Mouse (Mus musculus): ENCODE data around the gene Btbd11.

Gene Btbd11

DNA sequence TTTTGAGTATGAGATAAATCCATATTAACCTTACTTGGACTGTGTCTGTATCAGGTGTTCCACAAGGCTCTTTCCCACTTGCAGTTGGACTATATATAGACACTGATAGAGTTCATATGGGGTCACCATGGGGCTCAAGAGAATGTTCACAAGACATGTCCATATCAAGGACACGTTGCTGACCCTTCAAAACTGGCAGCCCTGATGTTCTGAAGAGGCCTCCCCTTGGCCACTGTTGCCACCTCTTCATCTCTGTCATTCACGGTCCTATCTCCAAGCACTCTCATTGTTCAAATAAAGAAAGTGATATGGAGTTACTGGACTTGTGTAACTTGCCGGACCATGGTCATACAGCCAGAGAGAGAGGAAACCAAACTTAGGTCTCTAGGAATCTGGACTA lies 56.8 kb downstream of the Btbd11 start:
- Histone ChIP-seq H3K4me3 (replicated peaks; ENCODE audit: low read length) (no peak overlapping the region), H3K27me3 (ENCODE audit: insufficient read depth, low read length) (peaks cover 60% of the 10 kb centered on the region), H3K9me3 (ENCODE audit: low read length) (no peaks in the 10 kb centered on the region; the same call in 1 of the 2 replicates), H3K36me3 (ENCODE audit: insufficient read depth, low read length) (no peaks in the 10 kb centered on the region), H3K4me1 (replicated peaks; ENCODE audit: low read depth, low read length) (peaks cover 4% of the 10 kb centered on the region; the same call in 1 of the 2 replicates)
- TF ChIP-seq CTCF (conservative IDR thresholded peaks at IDR 0.05; ENCODE audit: low read length) = no peak
- TF ChIP-seq NANOG (IDR thresholded peaks at IDR 0.05; ENCODE audit: borderline replicate concordance, low read length) = no peak
- TF ChIP-seq POU5F1 (IDR thresholded peaks at IDR 0.05; ENCODE audit: borderline replicate concordance, low read length) = no peak

DNA sequence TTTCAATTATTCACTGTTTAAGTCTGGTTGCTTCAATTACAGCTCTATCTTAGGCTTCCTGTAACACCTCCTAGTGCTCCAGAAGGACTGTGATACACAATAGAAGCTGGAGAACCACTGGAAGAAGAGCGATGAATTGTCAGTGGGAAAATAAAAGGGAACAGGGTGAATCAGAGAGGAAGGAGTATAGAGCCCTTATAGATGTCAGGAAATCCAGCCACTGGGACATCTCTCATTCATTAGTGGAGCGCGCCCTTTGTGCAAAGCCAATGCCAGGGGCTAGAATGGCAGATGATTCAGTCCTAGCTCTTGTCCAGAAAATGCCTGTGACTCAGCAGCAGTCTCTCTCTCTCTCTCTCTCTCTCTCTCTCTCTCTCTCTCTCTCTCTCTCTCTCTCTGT lies 59.3 kb downstream of the Btbd11 start:
- Histone ChIP-seq H3K9me3 (ENCODE audit: low read length) (peaks cover 8% of the 10 kb centered on the region), H3K27me3 (ENCODE audit: insufficient read depth, low read length) (peaks cover 85% of the 10 kb centered on the region), H3K4me1 (replicated peaks; ENCODE audit: low read depth, low read length) (peaks cover 17% of the 10 kb centered on the region), H3K36me3 (ENCODE audit: insufficient read depth, low read length) (no peaks in the 10 kb centered on the region), H3K4me3 (replicated peaks; ENCODE audit: low read length) (no peak overlapping the region)
- no peak for TF ChIP-seq POU5F1 (IDR thresholded peaks at IDR 0.05; ENCODE audit: borderline replicate concordance, low read length)
- TF ChIP-seq NANOG (IDR thresholded peaks at IDR 0.05; ENCODE audit: borderline replicate concordance, low read length) = no peak
- TF ChIP-seq CTCF (conservative IDR thresholded peaks at IDR 0.05; ENCODE audit: low read length) = no peak

DNA sequence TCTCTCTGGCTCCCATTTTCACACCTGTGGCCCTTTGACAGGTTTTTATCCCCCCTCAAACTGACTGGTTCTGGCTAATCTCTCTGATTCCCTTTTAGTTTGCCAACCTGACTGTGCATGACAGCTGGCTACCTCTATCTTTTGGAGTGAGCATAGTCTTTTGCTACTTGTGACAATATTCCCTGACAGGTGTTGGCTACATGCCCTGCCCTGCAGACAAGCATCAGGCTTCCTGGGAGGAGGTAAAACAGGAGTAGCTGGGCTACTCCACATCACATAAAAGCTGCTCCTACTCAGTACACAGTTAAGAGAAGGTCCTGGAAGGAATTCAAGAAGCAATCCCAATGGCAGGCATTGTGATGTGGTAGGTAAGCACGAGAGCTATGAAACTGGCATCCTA lies 60.1 kb downstream of the Btbd11 start:
- Histone ChIP-seq H3K9me3 (ENCODE audit: low read length) (peaks cover 8% of the 10 kb centered on the region), H3K27me3 (ENCODE audit: insufficient read depth, low read length) (peaks cover 80% of the 10 kb centered on the region), H3K4me1 (replicated peaks; ENCODE audit: low read depth, low read length) (peaks cover 25% of the 10 kb centered on the region), H3K4me3 (replicated peaks; ENCODE audit: low read length) (no peak overlapping the region), H3K36me3 (ENCODE audit: insufficient read depth, low read length) (no peaks in the 10 kb centered on the region)
- TF ChIP-seq NANOG (IDR thresholded peaks at IDR 0.05; ENCODE audit: borderline replicate concordance, low read length) (no peak), POU5F1 (IDR thresholded peaks at IDR 0.05; ENCODE audit: borderline replicate concordance, low read length) (no peak)

DNA sequence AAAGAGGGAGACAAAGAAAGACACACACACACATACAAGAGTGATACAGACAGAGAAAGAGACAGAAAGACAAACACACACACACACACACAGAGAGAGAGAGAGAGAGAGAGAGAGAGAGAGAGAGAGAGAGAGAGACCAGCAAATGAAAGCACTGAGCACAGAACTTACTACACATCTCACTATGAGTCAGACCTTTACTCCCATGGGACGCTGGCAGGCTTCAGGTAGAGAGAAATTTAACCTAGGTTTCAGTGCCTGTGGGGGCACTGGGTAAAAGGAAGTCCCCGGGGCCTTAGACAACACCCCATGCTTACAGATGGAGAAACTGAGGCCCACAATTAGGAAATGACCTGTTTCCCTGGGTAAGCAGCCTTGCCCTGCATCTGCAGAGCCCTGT lies 61.3 kb downstream of the Btbd11 start:
- Histone ChIP-seq H3K27me3 (ENCODE audit: insufficient read depth, low read length) (peaks cover 86% of the 10 kb centered on the region), H3K4me3 (replicated peaks; ENCODE audit: low read length) (no peak overlapping the region), H3K36me3 (ENCODE audit: insufficient read depth, low read length) (no peaks in the 10 kb centered on the region), H3K4me1 (replicated peaks; ENCODE audit: low read depth, low read length) (peaks cover 35% of the 10 kb centered on the region), H3K9me3 (ENCODE audit: low read length) (peaks cover 12% of the 10 kb centered on the region)
- TF ChIP-seq POU5F1 (IDR thresholded peaks at IDR 0.05; ENCODE audit: borderline replicate concordance, low read length) (no peak), CTCF (conservative IDR thresholded peaks at IDR 0.05; ENCODE audit: low read length) (no peak), NANOG (IDR thresholded peaks at IDR 0.05; ENCODE audit: borderline replicate concordance, low read length) (no peak)

DNA sequence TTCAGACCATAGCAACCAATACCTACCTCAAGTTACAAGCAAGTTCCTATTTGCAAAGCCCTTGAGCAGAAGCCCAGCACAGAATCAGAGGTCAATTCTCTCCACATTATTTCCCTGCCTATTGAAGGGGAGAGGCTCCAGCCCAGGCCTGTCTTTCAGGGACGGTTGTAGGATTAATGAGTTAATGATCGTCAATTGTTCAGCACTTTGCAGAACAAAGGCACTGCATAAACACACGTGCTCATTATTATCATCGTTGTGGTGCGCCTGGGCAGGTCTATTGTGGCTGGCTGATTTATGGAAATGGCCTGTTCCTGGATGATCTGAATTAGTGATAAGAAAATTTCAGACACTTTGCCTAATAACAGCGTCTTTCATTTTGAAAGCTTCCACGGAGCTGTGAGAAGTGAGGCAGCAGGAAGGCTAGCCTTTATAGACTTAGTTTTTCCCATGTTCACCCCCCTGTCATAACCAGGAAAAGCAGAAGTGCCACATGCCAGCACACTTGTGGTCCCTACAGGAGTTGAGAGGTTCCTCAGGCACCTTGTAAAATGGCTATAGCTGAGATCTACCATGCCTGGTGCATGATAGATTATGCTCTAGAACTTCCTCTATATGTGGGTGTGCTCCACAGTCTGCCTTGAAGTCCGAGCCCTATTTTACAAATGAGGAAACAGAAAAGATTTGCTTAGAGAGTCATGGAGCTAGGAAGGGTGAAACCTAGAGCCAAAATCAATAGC lies 65.2 kb downstream of the Btbd11 start:
- peaks cover 52% of the 10 kb centered on the region for H3K4me1 ChIP-seq (replicated peaks; ENCODE audit: low read depth, low read length)

DNA sequence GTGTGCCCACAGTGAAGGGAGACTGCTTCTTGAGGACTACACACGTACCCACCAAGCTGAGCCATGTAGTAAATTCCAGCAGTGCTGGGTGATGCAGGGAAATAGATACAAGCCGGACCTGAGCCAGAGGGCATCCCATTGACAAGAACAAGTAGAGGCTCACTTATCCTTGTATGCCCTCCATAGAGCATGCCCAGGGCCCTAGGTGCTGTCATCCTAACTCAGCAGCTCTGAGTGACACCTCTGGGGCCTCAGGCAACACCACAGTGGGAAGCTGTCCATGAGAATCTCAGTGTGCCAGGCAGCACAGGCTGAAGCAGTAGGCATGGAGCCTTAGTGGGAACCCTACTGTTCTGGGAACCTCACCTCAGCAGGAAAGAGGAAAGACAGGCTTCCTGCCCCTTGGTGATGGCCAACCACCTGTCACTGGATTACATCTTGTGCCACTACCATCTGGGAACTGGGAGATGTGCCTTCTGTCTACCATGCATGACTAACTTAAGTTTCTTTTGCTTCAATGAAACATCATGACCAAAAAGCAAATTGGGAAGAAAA lies 66.7 kb downstream of the Btbd11 start:
- H3K4me3 ChIP-seq (replicated peaks; ENCODE audit: low read length) = no peak overlapping the region
- peaks cover 25% of the 10 kb centered on the region for H3K9me3 ChIP-seq (ENCODE audit: low read length)
- no peaks in the 10 kb centered on the region for H3K36me3 ChIP-seq (ENCODE audit: insufficient read depth, low read length)
- no peak for TF ChIP-seq POU5F1 (IDR thresholded peaks at IDR 0.05; ENCODE audit: borderline replicate concordance, low read length)
- no peak for TF ChIP-seq CTCF (conservative IDR thresholded peaks at IDR 0.05; ENCODE audit: low read length)
- no peak for TF ChIP-seq NANOG (IDR thresholded peaks at IDR 0.05; ENCODE audit: borderline replicate concordance, low read length)
- peaks cover 67% of the 10 kb centered on the region for H3K4me1 ChIP-seq (replicated peaks; ENCODE audit: low read depth, low read length)
- peaks cover 82% of the 10 kb centered on the region for H3K27me3 ChIP-seq (ENCODE audit: insufficient read depth, low read length)

More for the DNA sequence above, 65.2 kb downstream of the Btbd11 start:
- Histone ChIP-seq H3K9me3 (ENCODE audit: low read length) (peaks cover 25% of the 10 kb centered on the region), H3K4me3 (replicated peaks; ENCODE audit: low read length) (no peak overlapping the region), H3K27me3 (ENCODE audit: insufficient read depth, low read length) (peaks cover 86% of the 10 kb centered on the region), H3K36me3 (ENCODE audit: insufficient read depth, low read length) (no peaks in the 10 kb centered on the region)
- TF ChIP-seq CTCF (conservative IDR thresholded peaks at IDR 0.05; ENCODE audit: low read length) (no peak), NANOG (IDR thresholded peaks at IDR 0.05; ENCODE audit: borderline replicate concordance, low read length) (peak; percentile 97), POU5F1 (IDR thresholded peaks at IDR 0.05; ENCODE audit: borderline replicate concordance, low read length) (no peak)

DNA sequence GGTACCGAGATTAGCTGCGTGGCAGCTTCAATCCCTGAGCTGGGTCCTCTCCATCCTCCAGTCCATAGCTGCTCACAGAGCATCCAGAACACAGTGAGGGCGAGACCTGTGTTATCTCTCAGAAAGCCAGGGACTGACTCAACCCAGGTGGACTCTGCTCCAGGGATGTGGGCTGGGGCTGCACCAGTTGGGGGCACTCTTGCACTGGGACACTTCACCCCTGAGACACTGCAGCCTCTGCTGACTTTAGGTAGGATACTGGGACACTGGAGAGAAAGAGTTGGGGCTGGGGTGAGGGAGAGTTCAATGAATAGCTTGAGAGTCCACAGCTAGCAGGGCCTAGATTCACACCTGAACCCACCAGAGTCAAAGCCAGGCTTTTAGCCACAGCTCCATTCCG lies 69.4 kb downstream of the Btbd11 start:
- TF ChIP-seq NANOG (IDR thresholded peaks at IDR 0.05; ENCODE audit: borderline replicate concordance, low read length) (no peak), POU5F1 (IDR thresholded peaks at IDR 0.05; ENCODE audit: borderline replicate concordance, low read length) (no peak), CTCF (conservative IDR thresholded peaks at IDR 0.05; ENCODE audit: low read length) (peak; percentile 37)
- H3K4me3 ChIP-seq (replicated peaks; ENCODE audit: low read length) = no peak overlapping the region

DNA sequence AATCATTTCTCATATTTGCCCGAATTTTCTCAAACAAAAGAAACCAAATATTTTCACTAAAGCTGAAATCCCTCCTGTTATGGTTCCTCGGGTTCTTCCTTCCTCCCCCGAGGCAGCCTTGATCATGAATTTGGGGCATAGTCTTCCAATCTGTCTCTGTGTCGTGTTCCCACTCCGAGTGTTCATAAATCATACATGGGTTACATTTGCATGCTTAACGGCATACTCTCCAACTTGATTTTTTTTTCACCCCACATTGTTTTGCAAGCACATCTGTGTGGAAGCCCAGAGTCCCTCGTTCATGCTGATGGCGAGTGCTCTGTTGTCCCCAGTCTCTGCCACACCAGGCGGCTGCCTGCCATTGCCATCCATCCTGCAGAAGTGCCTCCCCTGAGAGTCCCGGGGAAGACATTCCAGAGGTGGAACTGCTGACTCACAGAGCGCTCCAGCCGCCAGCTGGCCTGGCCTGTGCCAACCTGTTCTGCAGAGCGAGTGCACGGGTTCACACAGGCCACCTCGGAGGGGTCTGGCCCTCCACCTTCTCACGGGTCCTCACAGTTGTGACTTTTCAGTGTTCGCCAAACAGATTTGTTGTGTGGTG lies 72.2 kb downstream of the Btbd11 start:
- Histone ChIP-seq H3K4me1 (replicated peaks; ENCODE audit: low read depth, low read length) (peaks cover 52% of the 10 kb centered on the region), H3K27me3 (ENCODE audit: insufficient read depth, low read length) (peaks cover 42% of the 10 kb centered on the region), H3K4me3 (replicated peaks; ENCODE audit: low read length) (peak overlapping the region; percentile 48; the same call in 1 of the 2 replicates), H3K9me3 (ENCODE audit: low read length) (peaks cover 4% of the 10 kb centered on the region), H3K36me3 (ENCODE audit: insufficient read depth, low read length) (no peaks in the 10 kb centered on the region)
- TF ChIP-seq NANOG (IDR thresholded peaks at IDR 0.05; ENCODE audit: borderline replicate concordance, low read length) = no peak
- no peak for TF ChIP-seq POU5F1 (IDR thresholded peaks at IDR 0.05; ENCODE audit: borderline replicate concordance, low read length)
- no peak for TF ChIP-seq CTCF (conservative IDR thresholded peaks at IDR 0.05; ENCODE audit: low read length)

More for the DNA sequence above, 69.4 kb downstream of the Btbd11 start:
- Histone ChIP-seq H3K36me3 (ENCODE audit: insufficient read depth, low read length) (no peaks in the 10 kb centered on the region), H3K4me1 (replicated peaks; ENCODE audit: low read depth, low read length) (peaks cover 68% of the 10 kb centered on the region), H3K27me3 (ENCODE audit: insufficient read depth, low read length) (peaks cover 62% of the 10 kb centered on the region), H3K9me3 (ENCODE audit: low read length) (peaks cover 17% of the 10 kb centered on the region)

Data from E14TG2a.4 (cell line).